Mouse (Mus musculus) fat pad, adult 2 months (tissue): Measurements from ENCODE around the gene Mob3a.

Source experiments
- DNase-seq: peaks from one replicate; pipeline ENCODE4 v3.0.0-alpha.2; 2011; ENCODE audit warnings: low read depth, low spot score; ENCODE audit errors: extremely low read depth

The Mob3a gene

GRCm38 (mm10) chr10:80701721-80702535 is at the start of gene Mob3a, which contains the start of gene Izumo4:
Gene Mob3a (minus strand): TSS chr10:80701977.
Gene Izumo4 (plus strand): TSS chr10:80702184.
- DNase-seq: peak; percentile 90

DNA sequence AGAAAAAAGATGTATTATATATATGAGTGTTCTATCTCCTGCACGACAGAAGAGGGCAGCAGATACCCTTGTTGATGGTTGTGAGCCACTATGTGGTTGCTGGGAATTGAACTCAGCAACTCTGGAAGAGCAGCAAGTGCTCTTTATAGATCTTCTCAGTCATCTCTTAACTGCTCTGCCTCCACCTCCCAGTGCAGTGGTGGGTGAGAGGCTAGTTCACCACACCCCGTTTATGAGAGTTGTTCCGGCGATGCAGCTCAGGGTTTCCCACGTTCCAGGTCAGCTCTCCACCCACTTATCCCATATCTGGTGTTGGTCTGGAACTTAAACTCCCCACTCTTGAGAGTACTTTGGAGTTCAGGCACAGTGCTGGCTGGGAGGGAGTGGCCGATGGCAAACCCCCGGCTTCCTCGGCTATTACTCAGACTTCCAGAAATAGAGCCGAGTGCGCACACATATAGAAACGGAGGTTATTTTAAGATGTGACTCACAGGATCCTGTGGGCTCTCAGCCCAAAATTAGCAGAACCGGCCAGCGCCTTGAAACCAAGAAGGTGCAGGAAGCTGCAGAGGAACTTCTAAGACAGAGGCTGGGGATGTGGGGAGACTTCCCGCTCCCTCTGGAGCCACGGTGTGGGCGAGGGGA is 49.5 kb upstream of the Mob3a start:
- DNase-seq: no peak

DNA sequence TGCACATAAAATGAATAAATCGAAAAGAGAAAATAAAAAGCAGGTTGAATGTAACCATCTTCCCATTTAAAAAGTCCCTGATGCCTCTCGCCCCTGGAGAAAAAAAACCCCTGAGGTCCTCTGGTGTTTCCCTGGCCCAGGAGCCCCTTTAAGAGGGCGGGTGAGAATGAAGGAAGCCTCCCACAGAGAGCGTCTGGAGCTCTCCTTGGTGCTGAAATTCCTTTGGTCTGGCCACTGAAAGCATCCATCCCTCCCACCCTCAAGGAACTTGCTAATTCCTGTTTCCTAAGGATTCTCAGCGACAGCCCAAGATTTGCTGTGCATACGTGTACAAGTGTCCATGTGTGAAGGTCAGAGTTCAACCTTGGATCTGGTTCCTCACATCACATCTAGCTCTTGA is 46.8 kb upstream of the Mob3a start:
- no peak for DNase-seq

- no peak for DNase-seq
Measured at GRCm38 (mm10) chr10:80747410-80747809, 45.6 kb upstream of the Mob3a start.

DNA sequence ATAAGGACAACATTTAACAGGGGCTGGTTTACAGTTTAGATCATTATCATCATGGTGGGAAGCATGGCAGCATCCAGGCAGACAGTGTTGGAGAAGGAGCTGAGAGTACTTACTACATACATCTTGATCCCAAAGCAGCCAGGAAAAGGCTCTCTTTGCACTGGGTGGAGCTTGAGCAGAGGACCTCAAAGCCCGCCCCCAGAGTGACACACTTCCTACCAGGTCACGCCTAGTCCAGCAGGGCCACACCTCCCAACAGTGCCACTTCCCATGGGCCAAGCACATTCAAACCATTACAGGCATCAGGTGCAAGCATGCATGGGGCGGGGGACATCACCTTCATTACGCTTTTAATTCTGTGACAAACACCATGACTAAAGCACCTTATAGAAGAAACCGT is 42.5 kb upstream of the Mob3a start:
- no peak for DNase-seq

DNA sequence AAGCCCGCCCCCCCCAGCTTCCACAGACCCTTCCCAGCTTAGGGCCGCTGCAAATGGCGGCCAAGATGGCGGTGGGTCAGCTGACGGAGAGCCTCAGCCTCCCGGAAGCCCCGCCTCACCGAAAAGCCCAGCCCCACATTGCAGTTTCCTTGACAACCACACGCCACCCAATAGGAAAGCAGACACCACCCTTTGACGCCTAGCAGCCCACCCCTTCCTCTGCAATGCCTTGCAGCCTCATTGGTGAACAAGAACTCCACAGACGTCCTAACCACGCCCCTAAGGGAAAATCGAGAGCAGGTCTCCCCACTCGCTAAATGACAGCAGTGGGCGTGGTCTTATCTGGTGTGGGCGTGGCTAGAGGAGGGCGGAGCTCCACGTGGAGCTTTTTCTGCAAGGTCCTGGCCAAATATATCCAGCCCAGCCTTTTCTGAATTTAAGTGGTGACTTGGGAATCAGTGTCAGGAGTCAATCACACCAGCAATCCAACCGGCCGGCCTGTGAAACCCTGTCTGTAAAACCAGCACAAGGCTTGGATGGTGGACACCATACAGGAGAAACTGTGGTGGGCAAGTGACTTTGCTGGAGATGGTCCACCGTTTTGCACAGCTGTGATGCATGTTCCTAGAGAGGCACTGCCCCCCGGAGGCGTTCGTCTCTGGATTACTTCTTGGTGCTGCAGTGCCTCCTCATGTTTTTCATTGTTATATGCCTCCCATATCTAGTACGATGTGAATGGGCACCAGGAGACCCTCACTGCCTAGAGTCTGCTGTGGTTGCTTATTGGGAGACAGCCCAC is 40.6 kb upstream of the Mob3a start, which contains the start of gene Ap3d1:
Gene Ap3d1, minus strand, starts transcription at position 85 of the 799 bp plus-strand sequence.
- DNase-seq: peak; percentile 97

DNA sequence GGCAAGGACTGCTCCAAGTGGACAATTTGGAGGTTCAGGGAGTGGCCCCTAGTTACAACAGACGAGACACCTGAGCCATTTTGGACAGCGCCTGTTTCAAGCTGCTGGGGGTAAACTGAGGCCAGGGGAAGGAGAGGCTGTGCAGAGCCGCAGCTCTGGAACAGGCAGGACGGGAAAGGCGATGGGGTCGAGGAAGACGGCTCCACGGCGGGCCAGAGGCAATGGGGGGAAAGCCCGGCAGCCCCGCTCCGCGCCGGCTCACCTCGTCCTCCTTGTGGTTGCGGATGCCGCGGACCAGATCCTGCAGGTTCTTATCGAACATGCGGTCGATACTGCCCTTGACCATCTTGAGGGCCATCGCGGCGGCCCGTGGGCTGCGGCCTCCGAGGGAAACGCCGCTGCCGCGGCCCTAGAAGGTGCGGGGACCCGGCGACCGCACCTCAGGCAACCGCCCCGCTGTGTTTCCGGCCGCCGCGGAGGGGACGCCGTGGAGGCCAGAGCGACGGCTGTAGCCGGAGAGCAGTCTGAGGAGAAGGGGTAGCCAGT is 39.9 kb upstream of the Mob3a start:
- DNase-seq: no peak

DNA sequence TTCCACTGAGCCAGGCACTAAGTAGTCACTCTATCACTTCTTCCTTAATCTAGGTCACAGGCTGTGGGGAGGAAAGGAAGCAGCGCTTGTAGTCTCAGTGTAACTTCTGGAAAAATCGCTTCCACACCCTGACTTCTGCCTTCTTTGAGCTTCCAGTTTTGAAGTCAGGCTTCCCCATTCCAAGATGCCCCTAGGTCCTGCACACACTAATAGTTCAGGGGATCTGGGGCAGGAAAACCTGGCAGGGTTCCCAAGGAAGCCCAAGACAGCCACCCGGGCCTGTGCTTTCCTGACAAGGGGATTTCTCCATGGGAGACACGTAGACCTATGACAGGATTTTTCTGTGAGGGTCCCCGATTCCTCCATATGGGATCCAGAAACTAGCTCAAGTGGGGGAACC is 39.4 kb upstream of the Mob3a start:
- no peak for DNase-seq

DNA sequence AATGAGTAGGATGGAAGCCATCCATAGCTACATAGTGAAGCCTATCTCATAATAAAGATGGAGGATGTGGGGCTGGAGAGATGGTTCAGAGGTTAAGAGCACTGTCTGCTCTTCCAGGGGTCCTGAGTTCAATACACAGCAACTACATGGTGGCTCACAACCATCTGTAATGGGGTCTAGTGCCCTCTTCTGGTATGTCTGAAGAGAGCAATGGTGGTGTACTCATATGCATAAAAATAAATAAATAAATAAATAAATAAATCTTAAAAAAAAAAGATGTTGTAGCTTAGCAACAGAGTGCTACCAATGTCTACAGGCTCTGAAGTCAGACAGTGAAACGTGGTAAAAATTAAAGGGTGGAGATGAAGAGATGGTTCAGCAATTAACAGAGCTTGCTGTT is 36.9 kb upstream of the Mob3a start:
- DNase-seq: no peak

DNA sequence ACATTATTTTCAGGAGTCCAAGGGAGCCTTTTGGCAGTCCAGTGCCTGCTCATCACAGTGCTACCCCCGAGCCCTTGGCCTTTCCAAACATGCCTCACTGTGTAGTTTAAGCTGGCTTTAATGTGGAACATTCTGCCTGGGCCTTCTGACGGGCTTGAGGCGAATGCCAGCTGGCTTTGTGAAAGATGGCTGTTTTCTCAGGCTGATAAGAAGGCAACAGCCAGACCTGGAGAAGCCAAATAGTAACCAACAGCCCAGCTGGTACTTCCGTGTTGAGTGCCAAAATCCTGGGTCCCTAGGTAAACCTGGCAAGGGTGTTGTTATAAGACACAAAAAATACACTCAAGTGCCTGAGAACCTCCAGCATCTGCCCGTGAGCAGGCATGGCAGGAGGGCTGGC is 35.0 kb upstream of the Mob3a start:
- no peak for DNase-seq

DNA sequence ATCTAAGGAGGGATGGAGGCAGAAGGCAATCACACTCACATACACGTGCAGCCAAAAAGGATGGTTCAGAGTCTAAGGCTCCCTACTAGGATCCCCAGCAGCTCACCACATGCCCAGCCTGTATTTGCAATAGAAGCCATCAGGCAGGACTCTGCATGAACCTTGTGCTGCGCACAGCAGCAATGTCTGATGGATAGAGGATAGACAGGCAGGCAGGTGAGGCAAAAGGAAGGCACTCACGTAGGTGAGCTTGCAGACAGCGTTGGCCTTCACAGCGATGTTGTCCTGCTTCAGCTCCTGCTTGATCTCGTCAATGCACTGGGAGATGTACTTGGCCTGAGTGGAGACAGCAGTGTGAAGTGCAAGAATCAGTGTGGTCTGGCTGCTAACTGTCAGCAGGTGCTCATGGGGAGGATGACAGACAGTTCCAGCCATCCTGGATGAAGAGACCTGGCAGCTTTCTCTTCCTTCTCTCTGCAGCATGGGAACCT is 30.9 kb upstream of the Mob3a start:
- DNase-seq: no peak

GRCm38 (mm10) chr10:80727369-80728127 is 25.8 kb upstream of the Mob3a start:
- DNase-seq: no peak

GRCm38 (mm10) chr10:80717281-80717680 is 15.5 kb upstream of the Mob3a start:
- no peak for DNase-seq

GRCm38 (mm10) chr10:80710834-80711233 is 9.1 kb upstream of the Mob3a start:
- DNase-seq: no peak

DNA sequence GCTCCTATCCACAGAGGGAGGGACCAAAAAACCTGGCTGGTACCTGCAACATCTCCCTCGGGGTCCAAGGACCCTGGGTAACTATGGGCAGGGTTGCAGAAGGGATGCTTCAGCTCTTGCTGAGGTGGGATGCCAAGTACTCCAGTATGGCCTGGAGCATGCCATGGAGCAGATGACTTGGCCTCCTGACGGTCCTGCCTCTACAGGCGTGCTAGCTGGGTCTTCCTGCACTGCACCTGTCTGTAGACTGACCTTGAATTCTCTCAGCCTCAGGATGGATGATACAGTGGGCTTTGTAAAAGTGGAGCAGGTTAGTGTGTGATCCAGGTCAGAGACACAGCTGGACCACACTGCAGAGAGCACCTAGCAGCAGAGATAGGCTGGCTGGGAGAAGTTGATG is 3.7 kb upstream of the Mob3a start:
- no peak for DNase-seq

- no peak for DNase-seq
Measured at GRCm38 (mm10) chr10:80705033-80705432, 3.3 kb upstream of the Mob3a start.

DNA sequence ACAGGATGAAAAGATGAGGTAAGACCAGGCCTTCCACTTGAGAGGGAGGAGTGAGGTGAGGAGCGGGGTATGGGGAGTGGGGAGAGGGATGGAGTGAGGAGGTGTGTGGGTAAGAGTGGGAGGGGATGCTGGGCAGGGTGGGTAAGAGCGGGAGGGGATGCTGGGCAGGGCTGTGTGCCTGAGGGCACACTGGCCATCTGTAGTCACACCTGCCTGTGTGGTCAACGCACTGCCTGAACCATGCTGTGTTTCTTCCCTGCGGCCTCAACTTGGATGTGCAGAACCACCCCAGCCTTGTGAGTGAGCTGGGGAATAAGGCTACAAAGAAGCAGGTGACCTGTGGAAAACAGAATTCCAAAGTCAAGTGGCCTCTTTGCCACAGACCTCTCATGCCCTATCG is 2.6 kb upstream of the Mob3a start:
- DNase-seq: no peak

DNA sequence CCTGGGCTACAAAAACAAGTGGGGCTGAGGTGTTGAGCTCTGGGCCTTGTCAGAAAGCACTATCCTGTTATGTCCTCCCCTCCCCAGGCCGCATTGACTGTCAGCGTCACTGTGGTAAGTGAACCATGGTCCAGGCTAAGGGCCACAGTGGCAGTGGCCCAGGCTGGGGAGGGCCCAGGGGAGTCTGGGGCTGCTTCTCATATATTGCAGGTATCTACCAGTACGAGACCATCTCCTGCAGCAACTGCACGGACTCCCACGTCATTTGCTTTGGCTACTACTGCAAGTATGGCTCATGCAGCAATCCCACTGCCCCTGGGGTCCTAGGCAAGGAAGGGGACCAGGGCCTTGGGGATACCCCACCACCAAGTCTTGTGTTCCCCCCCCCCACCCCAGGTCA is 1.9 kb upstream of the Mob3a start:
- DNase-seq: no peak

GRCm38 (mm10) chr10:80702536-80703390 is 986 bp upstream of the Mob3a start:
- DNase-seq: no peak
